Mouse (Mus musculus) brain, embryonic 14.5 days (tissue): Measurements from ENCODE around the gene Plk3.

Experiments
- CTCF ChIP-seq: fragments of 200-500 bp; IDR thresholded peaks from 2 replicates; pipeline ENCODE4 v1.5.1; 2012; ENCODE audit warnings: inconsistent platforms, mild to moderate bottlenecking, moderate library complexity, borderline replicate concordance; ENCODE audit not compliant: insufficient read depth, insufficient read length; ENCODE audit errors: extremely low read depth
- POLR2A ChIP-seq: fragments of 200-500 bp; IDR thresholded peaks from 2 replicates; pipeline ENCODE4 v1.6.1; 2012; ENCODE audit warnings: mild to moderate bottlenecking, inconsistent platforms, borderline replicate concordance; ENCODE audit not compliant: poor library complexity, insufficient read depth, insufficient read length, severe bottlenecking; ENCODE audit errors: extremely low read depth

DNA sequence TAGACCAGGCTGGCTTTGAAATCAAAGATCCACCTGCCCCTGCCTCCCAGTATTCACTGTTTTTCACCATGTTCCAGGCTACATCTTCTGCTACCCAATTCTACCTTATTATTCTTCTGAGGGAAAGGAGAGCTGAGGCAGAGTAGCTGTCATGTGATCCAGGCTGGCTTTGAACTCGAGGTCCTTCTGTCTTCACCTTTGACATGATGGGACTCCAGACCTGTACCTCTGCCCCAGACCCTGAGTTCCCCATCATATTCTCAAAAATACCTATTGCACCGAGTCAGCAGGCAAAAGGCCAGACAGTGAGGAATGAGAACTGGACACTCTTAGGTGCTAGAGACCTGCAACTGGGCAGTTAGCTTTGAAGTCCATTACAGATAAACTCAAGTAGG lies 835 bp upstream of the Plk3 start:
- TF ChIP-seq POLR2A (no peak), CTCF (no peak)
